Mouse (Mus musculus) intestine, embryonic 14.5 days (tissue): ENCODE data around the gene Fam102b. TPM values are rescaled to one million over a fixed set of nuclear protein-coding genes. Genes with fewer than 3 reads are reported as not detected.

Experiments used
- ATAC-seq: fragments of 200-750 bp; cut with Nextera tagmentation; replicated peaks from 2 replicates; pipeline ENCODE4 v1.8.0; 2017; ENCODE audit warnings: low read depth, moderate number of reproducible peaks, moderate TSS enrichment, moderate library complexity; ENCODE audit not compliant: low FRiP score, low TSS enrichment
- DNase-seq: peaks from one replicate; pipeline ENCODE4 v3.0.0-alpha.2; 2018; ENCODE audit warnings: low spot score
- H3K27ac ChIP-seq: fragments of 300-500 bp; sonication (generic); 2 replicates; pipeline ENCODE4 v1.5.1; 2014; ENCODE audit warnings: low read depth, mild to moderate bottlenecking, control low read depth
- H3K27me3 ChIP-seq: fragments of 300-500 bp; sonication (generic); replicated peaks from 2 replicates; pipeline ENCODE4 v1.6.1; 2014; ENCODE audit warnings: low read length, control low read depth; ENCODE audit not compliant: control insufficient read depth, insufficient read depth
- H3K36me3 ChIP-seq: fragments of 300-500 bp; sonication (generic); 2 replicates; pipeline ENCODE4 v1.6.1; 2014; ENCODE audit warnings: low read length, control low read depth; ENCODE audit not compliant: control insufficient read depth, insufficient read depth
- H3K4me1 ChIP-seq: fragments of 300-500 bp; sonication (generic); replicated peaks from 2 replicates; pipeline ENCODE4 v1.6.1; 2014; ENCODE audit warnings: low read length, control low read depth, mixed read lengths; ENCODE audit not compliant: control insufficient read depth, insufficient read depth
- H3K4me2 ChIP-seq: fragments of 300-500 bp; sonication (generic); 2 replicates; pipeline ENCODE4 v1.6.1; 2014; ENCODE audit warnings: low read length
- H3K4me3 ChIP-seq: fragments of 300-500 bp; sonication (generic); 2 replicates; pipeline ENCODE4 v1.5.1; 2014; ENCODE audit warnings: low read depth, low read length, control low read depth, mixed read lengths
- H3K9ac ChIP-seq: fragments of 300-500 bp; sonication (generic); 2 replicates; pipeline ENCODE4 v1.6.1; 2014; ENCODE audit warnings: mild to moderate bottlenecking, low read length
- H3K9me3 ChIP-seq: fragments of 300-500 bp; sonication (generic); 2 replicates; pipeline ENCODE4 v1.6.1; 2016; ENCODE audit warnings: low read length, control low read depth; ENCODE audit not compliant: control insufficient read depth
- WGBS: fragments of 180-500 bp; shearing (Covaris S2); extraction: QIAGEN DNeasy Blood & Tissue Kit; methylation state at CpG from one replicate; pipeline ENCODE4 v1.1.7; 2014; 5-methylcytosine and 5-hydroxymethylcytosine counted together
- microRNA-seq: library from miRNA; unstranded; fragments of <30 nt; microRNA quantifications from one replicate; pipeline ENCODE4, GENCODE M21; 2016
- polyA plus RNA-seq: library from polyadenylated mRNA; unstranded; fragments of >200 nt; fragmentation: Nextera tagmentation; extraction: Ambion mirVana; gene quantifications from 2 replicates; pipeline ENCODE4 v1.2.1, GENCODE M21; 2014

Gene Fam102b
- polyA plus RNA-seq, 1 experiment from 2014 or later: 10.3 TPM

DNA sequence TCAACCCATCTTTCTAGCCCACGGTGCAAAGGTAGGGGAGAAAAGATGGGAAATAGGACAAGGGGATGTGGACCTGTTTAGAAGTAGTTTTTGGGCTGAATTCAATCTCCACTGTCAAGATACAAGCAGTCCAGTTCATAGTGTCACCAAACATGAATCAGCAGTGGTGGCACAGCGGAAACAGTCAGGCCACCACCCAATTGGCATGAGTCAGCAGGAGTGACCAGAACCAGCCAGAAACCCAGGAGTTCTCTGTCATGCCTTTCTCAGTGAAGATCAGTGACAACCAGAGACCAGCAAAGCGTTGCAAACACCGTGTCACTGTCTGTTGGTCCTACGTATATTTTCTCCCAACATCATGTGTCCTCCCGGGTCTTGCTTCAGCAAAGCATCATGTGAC is 93.8 kb downstream of the Fam102b start:
- 94% methylated on average over 6 of the region's 6 CpGs for WGBS
- no peaks in the 10 kb centered on the region for H3K4me1 ChIP-seq
- no peak overlapping the region for H3K4me3 ChIP-seq
- no peaks in the 10 kb centered on the region for H3K36me3 ChIP-seq
- ATAC-seq (no peak), DNase-seq (no peak)
- H3K9me3 ChIP-seq: no peaks in the 10 kb centered on the region
- no peak overlapping the region for H3K27ac ChIP-seq
- no peak overlapping the region for H3K4me2 ChIP-seq
- no peak overlapping the region for H3K9ac ChIP-seq
- H3K27me3 ChIP-seq: no peaks in the 10 kb centered on the region

DNA sequence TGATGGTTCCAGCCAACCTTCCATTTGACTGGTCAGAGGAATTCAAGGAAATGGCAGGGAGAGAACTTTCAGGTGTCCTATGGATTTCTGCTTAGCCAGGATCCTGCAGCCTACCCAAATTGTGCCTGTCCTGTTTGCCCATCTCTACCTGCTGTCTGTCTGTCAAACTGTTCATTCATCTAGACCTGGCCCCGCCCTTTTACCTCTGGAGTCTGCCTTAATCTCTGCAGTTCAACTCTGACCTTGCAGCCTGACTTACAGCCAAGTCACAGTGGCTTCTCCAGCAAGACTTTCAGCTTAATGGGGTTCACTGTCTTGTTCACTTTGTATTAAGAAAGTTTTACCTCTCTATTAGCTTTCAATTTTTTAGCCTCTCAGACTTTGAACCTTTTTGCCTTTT is 101.1 kb downstream of the Fam102b start:
- Histone ChIP-seq H3K27ac (no peak overlapping the region), H3K36me3 (no peaks in the 10 kb centered on the region), H3K4me3 (no peak overlapping the region), H3K9me3 (no peaks in the 10 kb centered on the region), H3K9ac (no peak overlapping the region), H3K4me2 (no peak overlapping the region), H3K4me1 (no peaks in the 10 kb centered on the region), H3K27me3 (no peaks in the 10 kb centered on the region)
- ATAC-seq (no peak), DNase-seq (no peak)
- 65% methylated on average over 1 of the region's 1 CpGs for WGBS

DNA sequence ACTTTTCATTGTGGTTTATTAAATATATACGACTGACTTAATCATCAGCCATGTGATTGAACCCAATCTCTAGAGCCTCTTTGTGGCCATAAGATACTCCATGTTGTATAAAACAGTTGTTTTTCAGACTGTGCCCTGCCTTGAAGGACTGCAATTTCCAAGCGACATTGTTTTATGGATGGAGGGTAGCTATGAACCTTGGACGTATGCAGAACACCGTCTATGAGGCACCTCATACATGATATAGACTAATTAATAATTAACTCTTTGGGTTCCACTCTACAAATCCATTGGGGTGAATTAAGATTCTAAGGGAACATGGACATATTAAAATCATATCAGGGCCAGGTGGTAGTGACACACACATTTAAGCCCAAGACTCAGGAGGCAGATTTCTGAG is 101.7 kb downstream of the Fam102b start:
- ATAC-seq: no peak

DNA sequence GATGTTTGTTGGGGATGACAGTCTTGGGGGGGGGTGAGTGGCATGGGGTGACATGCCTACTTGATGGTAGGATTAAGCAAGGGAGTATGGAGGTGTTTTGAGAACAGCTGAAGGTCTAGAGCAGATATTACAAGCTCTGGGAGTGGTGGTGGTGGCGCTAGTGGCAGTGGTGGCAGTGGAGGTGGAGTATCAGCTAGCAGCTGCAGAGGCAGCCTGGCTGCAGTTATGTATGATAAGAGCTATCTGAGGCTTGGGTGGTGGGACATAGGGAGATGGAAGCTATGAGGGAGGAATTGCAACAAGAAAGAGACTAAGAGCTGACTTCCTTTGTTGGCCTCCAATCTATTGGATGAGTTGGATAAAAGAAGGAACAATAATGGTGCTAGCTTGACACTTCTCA is 105.6 kb downstream of the Fam102b start:
- Histone ChIP-seq H3K4me2 (no peak overlapping the region), H3K27ac (no peak overlapping the region), H3K4me1 (no peaks in the 10 kb centered on the region), H3K4me3 (no peak overlapping the region), H3K27me3 (no peaks in the 10 kb centered on the region), H3K9me3 (no peaks in the 10 kb centered on the region), H3K36me3 (no peaks in the 10 kb centered on the region), H3K9ac (no peak overlapping the region)
- WGBS: 72% methylated on average over 1 of the region's 1 CpGs
- ATAC-seq: no peak
- DNase-seq: no peak

More for the DNA sequence above, 101.7 kb downstream of the Fam102b start:
- Histone ChIP-seq H3K4me2 (no peak overlapping the region), H3K4me1 (no peaks in the 10 kb centered on the region), H3K27me3 (no peaks in the 10 kb centered on the region), H3K27ac (no peak overlapping the region), H3K9ac (no peak overlapping the region), H3K36me3 (no peaks in the 10 kb centered on the region), H3K4me3 (no peak overlapping the region), H3K9me3 (no peaks in the 10 kb centered on the region)
- no peak for DNase-seq
- 82% methylated on average over 4 of the region's 4 CpGs for WGBS

Small RNA genes lying within 50 kb of the gene (microRNA-seq; reads per million reads assigned to microRNA genes)
- not detected for gene Gm44384

Other genes with a start within 250 kb of the Fam102b start
- gene Stxbp3, start 187.1 kb downstream of the Fam102b start, polyA plus RNA-seq: 38.7 and 41.5 TPM in 2 replicates
- gene Fndc7, start 137.6 kb downstream of the Fam102b start, polyA plus RNA-seq: 0.09 and 0.19 TPM in 2 replicates
- gene Prpf38b, start 115.9 kb downstream of the Fam102b start, polyA plus RNA-seq: 57.0 and 66.0 TPM in 2 replicates
- gene Henmt1, start 87.7 kb downstream of the Fam102b start, polyA plus RNA-seq: 0.40 and 0.70 TPM in 2 replicates
- gene Gm9857, start 87.2 kb downstream of the Fam102b start, polyA plus RNA-seq: not detected in 2 replicates
- not detected in 2 replicates for gene Slc25a54, start 52.9 kb upstream of the Fam102b start, polyA plus RNA-seq
- gene Slc25a24, start 95.5 kb upstream of the Fam102b start, polyA plus RNA-seq: 39.8 and 47.7 TPM in 2 replicates